ENCODE assay signal across 8 mouse cellular contexts in genomic region chr13:59674761-59675150, GRCm38 (mm10). TPM values are rescaled to one million over a fixed set of nuclear protein-coding genes. Genes with fewer than 3 reads are reported as not detected.
DNase-seq lines count a peak whose midpoint lies in the region; ATAC-seq and TF ChIP-seq lines count a peak whose summit lies in the region.
"Had no signal": no experiment of that assay in that cellular context is flagged by ENCODE, and none has a peak within 500 bp of the region (broad histone marks: within the 10 kb centered on the region; RNA-seq: fewer than 3 reads in every experiment).

No protein-coding gene starts in this region.

- 1% methylated on average over 13 of the region's 13 CpGs for WGBS in liver, embryonic 12.5 days (ENCODE audit: insufficient replicate concordance)

- H3K36me3 ChIP-seq in testis, adult 2 months (ENCODE audit: control insufficient read depth, insufficient read depth, low read length), result no peaks in the 10 kb centered on the region
- peaks cover 25% of the 10 kb centered on the region for H3K36me3 ChIP-seq in liver, embryonic 12.5 days

- ATAC-seq in liver, embryonic 12.5 days, result peak; percentile 39; the same call in 1 of the 2 replicates

- intact Hi-C loops in heart, postnatal 36 days (cut with DNase I), result no loop called here

- DNase-seq in testis, postnatal 14 days (ENCODE audit: low spot score), result no peak
- peak; percentile 39 to 56 for DNase-seq in cerebellum, postnatal 36 days
- peak; percentile 20 to 25 for DNase-seq in heart, postnatal 36 days
- peak; percentile 58 for DNase-seq in retina, postnatal 1 day
- no peak for DNase-seq in ovary, postnatal 10 days (ENCODE audit: low spot score)

- peak overlapping the region; percentile 87 for H3K4me2 ChIP-seq in liver, embryonic 12.5 days

- H3K9ac ChIP-seq in liver, embryonic 12.5 days, result peak overlapping the region; percentile 88

- H3K4me1 ChIP-seq in testis, adult 2 months (ENCODE audit: control insufficient read depth, insufficient read depth, low read length), result peaks cover 13% of the 10 kb centered on the region
- peaks cover 78% of the 10 kb centered on the region for H3K4me1 ChIP-seq in liver, embryonic 12.5 days

- H3K4me3 ChIP-seq in testis, adult 2 months (ENCODE audit: control insufficient read depth, low read depth, low read length), result peak overlapping the region; percentile 1; the same call in 1 of the 2 replicates
- H3K4me3 ChIP-seq in liver, embryonic 12.5 days, result peak overlapping the region; percentile 82

- H3K27me3 ChIP-seq in testis, adult 2 months (ENCODE audit: control insufficient read depth, insufficient read depth, low read length), result peaks cover 4% of the 10 kb centered on the region
- no peaks in the 10 kb centered on the region for H3K27me3 ChIP-seq in liver, embryonic 12.5 days (replicated peaks)

- no peak for TF ChIP-seq POLR2A in testis, adult 2 months (IDR thresholded peaks at IDR 0.05; ENCODE audit: control insufficient read depth, low read depth, low read length)

- no peaks in the 10 kb centered on the region for H3K9me3 ChIP-seq in liver, embryonic 12.5 days (replicated peaks)

- no peak for TF ChIP-seq CTCF in testis, adult 2 months (IDR thresholded peaks at IDR 0.05; ENCODE audit: control insufficient read depth, insufficient read depth, insufficient replicate concordance, low read depth, low read length)

- no peak overlapping the region for H3K27ac ChIP-seq in testis, adult 2 months (ENCODE audit: control insufficient read depth, insufficient read depth, low read depth, low read length)
- peak overlapping the region; percentile 88 for H3K27ac ChIP-seq in liver, embryonic 12.5 days

RNA-seq across cellular contexts. Expression of gene Golm1, which starts 0.9 kb away (rescaled TPM):
- polyA plus RNA-seq in testis, adult 2 months (2012; rRNA removed), result 3.0 and 3.4 TPM in 2 replicates
- total RNA-seq in heart, postnatal 36 days (2021), result 10 to 100 TPM; 14.8 to 15.4 TPM
- polyA plus RNA-seq in liver, embryonic 12.5 days (2016; fragmentation: Nextera tagmentation; extraction: Ambion mirVana), result 63.8 and 64.2 TPM in 2 replicates

RNA-seq across cellular contexts. Expression of gene 4921517D22Rik, which starts 19.2 kb away (rescaled TPM):
- 23.4 and 24.2 TPM in 2 replicates for polyA plus RNA-seq in testis, adult 2 months (2012; rRNA removed)
- total RNA-seq in heart, postnatal 36 days (2021), result not detected
- polyA plus RNA-seq in liver, embryonic 12.5 days (2016; fragmentation: Nextera tagmentation; extraction: Ambion mirVana), result not detected in 2 replicates
- total RNA-seq: heart, adult 18-20 months had no signal

RNA-seq across cellular contexts. Expression of gene Spata31d1a, which starts 35.4 kb away (rescaled TPM):
- polyA plus RNA-seq in testis, adult 2 months (2012; rRNA removed), result 111 and 122 TPM in 2 replicates
- not detected for total RNA-seq in heart, postnatal 36 days (2021)
- 0.05 TPM in 1 of 2 replicates, not detected in the other for polyA plus RNA-seq in liver, embryonic 12.5 days (2016; fragmentation: Nextera tagmentation; extraction: Ambion mirVana)
- total RNA-seq: heart, adult 18-20 months had no signal

RNA-seq across cellular contexts. Expression of gene Spata31d1b, which starts 37.3 kb away (rescaled TPM):
- polyA plus RNA-seq in testis, adult 2 months (2012; rRNA removed), result 118 and 120 TPM in 2 replicates
- not detected for total RNA-seq in heart, postnatal 36 days (2021)
- not detected in 2 replicates for polyA plus RNA-seq in liver, embryonic 12.5 days (2016; fragmentation: Nextera tagmentation; extraction: Ambion mirVana)

RNA-seq across cellular contexts. Expression of gene Spata31d1d, which starts 56.8 kb away (rescaled TPM):
- 74.8 and 83.7 TPM in 2 replicates for polyA plus RNA-seq in testis, adult 2 months (2012; rRNA removed)
- total RNA-seq in heart, postnatal 36 days (2021), result not detected
- not detected in 2 replicates for polyA plus RNA-seq in liver, embryonic 12.5 days (2016; fragmentation: Nextera tagmentation; extraction: Ambion mirVana)
- total RNA-seq: heart, adult 18-20 months had no signal

Comparison
In these comparisons a context has a peak if more than half of its experiments do, and no peak if none do; other contexts are left out.
1. DNase-seq: peak in cerebellum, postnatal 36 days (2 of 2), heart, postnatal 36 days (2 of 2) and retina, postnatal 1 day (single experiment); none in testis, postnatal 14 days (single experiment) and ovary, postnatal 10 days (single experiment).
2. RNA of gene Golm1, which starts 0.9 kb away (polyA plus RNA-seq): 63.8 to 64.2 TPM in liver, embryonic 12.5 days; 3.0 to 3.4 TPM in testis, adult 2 months; every median in the first group is over 10 times any median in the second.
3. RNA of gene 4921517D22Rik, which starts 19.2 kb away (polyA plus RNA-seq): 23.4 to 24.2 TPM in testis, adult 2 months; not detected in liver, embryonic 12.5 days; every median in the first group is over 10 times any median in the second.
4. RNA of gene Spata31d1a, which starts 35.4 kb away (polyA plus RNA-seq): 111 to 122 TPM in testis, adult 2 months; 0.05 TPM in liver, embryonic 12.5 days; every median in the first group is over 100 times any median in the second.